Mouse (Mus musculus): ENCODE measurements around the gene Abca4. TPM values are rescaled to one million over a fixed set of nuclear protein-coding genes. Genes with fewer than 3 reads are reported as not detected.
"Not testable (repeated sequence)": the region's sequence is repeated elsewhere in the genome, so short reads cannot be mapped to it uniquely, and the experiment has no call there.

Gene Abca4
- total RNA-seq, 2 experiments from 2014 or later = 1.1 to 3.2 TPM

GRCm38 (mm10) chr3:122208296-122209225 lies 164.3 kb downstream of the Abca4 start:
- no peak for DNase-seq (ENCODE audit: low spot score in 2 of 2)

- no peak for DNase-seq (ENCODE audit: low spot score in 2 of 2)
Observed at GRCm38 (mm10) chr3:122209511-122209910, 165.3 kb downstream of the Abca4 start.

GRCm38 (mm10) chr3:122210434-122210833 lies 166.2 kb downstream of the Abca4 start:
- DNase-seq (ENCODE audit: low spot score in 2 of 2) = no peak

GRCm38 (mm10) chr3:122210846-122211245 lies 166.6 kb downstream of the Abca4 start:
- no peak for DNase-seq (ENCODE audit: low spot score in 2 of 2)

GRCm38 (mm10) chr3:122211446-122212125 lies 167.3 kb downstream of the Abca4 start:
- DNase-seq (ENCODE audit: low spot score in 2 of 2) = no peak

GRCm38 (mm10) chr3:122221240-122222036 lies 177.2 kb downstream of the Abca4 start:
- no peak for DNase-seq (ENCODE audit: low spot score in 2 of 2)

GRCm38 (mm10) chr3:122226972-122227371 lies 182.7 kb downstream of the Abca4 start:
- not testable (repeated sequence) for DNase-seq (ENCODE audit: low spot score in 2 of 2)

Other genes with a start within 250 kb of the Abca4 start
- 100 to 1,000 TPM in 1 of 2 experiments, 10 to 100 TPM in 1; 96.6 to 100 TPM for gene Abcd3, start 229.1 kb upstream of the Abca4 start, total RNA-seq (2021)
- 10 to 100 TPM; 48.6 to 58.7 TPM for gene Arhgap29, start 91.9 kb upstream of the Abca4 start, total RNA-seq (2021)
- gene Gclm, start 201.1 kb downstream of the Abca4 start, total RNA-seq (2021) = 100 to 1,000 TPM in 1 of 2 experiments, 10 to 100 TPM in 1; 82.6 to 110 TPM
- gene Dnttip2, start 229.9 kb downstream of the Abca4 start, total RNA-seq (2021) = 10 to 100 TPM; 43.6 to 44.9 TPM
- 10 to 100 TPM; 50.6 to 58.6 TPM for gene Bcar3, start 249.7 kb downstream of the Abca4 start, total RNA-seq (2021)

Data from adrenal gland, adult 18-20 months (tissue).